Mouse (Mus musculus) liver (tissue): ENCODE measurements at regions not wholly inside any gene's neighbourhood (a gene's known extent, or its start where the extent isn't known, plus 50 kb on each side); places are given as distances from the start of the nearest gene placed in this dataset.

ENCODE experiments used
- DNase-seq: peaks from one replicate; pipeline ENCODE4 v3.0.0-alpha.2; 2020; ENCODE audit warnings: mixed read lengths

- DNase-seq, result no peak
Measured at GRCm38 (mm10) chr12:68680668-68681067, 478.3 kb downstream of the Rps29 start.

- DNase-seq, result no peak
Measured at GRCm38 (mm10) chr12:68676096-68676775, 482.8 kb downstream of the Rps29 start.

GRCm38 (mm10) chr12:68672011-68672410, 487.0 kb downstream of the Rps29 start:
- no peak for DNase-seq

- DNase-seq, result no peak
Measured at GRCm38 (mm10) chr12:68645901-68646585, 512.9 kb downstream of the Rps29 start.

- DNase-seq, result no peak
Measured at GRCm38 (mm10) chr12:68643671-68644070, 515.3 kb downstream of the Rps29 start.

GRCm38 (mm10) chr12:68632441-68632840, 526.5 kb downstream of the Rps29 start:
- DNase-seq, result no peak

- no peak for DNase-seq
Measured at GRCm38 (mm10) chr12:68618337-68618736, 540.6 kb downstream of the Rps29 start.

- no peak for DNase-seq
Measured at GRCm38 (mm10) chr12:68605417-68606000, 553.5 kb downstream of the Rps29 start.

GRCm38 (mm10) chr12:68604524-68605299, 554.3 kb downstream of the Rps29 start:
- DNase-seq, result no peak

- no peak for DNase-seq
Measured at GRCm38 (mm10) chr12:68602682-68603081, 556.3 kb downstream of the Rps29 start.

GRCm38 (mm10) chr12:68601366-68601765, 557.6 kb downstream of the Rps29 start:
- no peak for DNase-seq

GRCm38 (mm10) chr12:68599681-68600596, 559.0 kb downstream of the Rps29 start:
- no peak for DNase-seq

- no peak for DNase-seq
Measured at GRCm38 (mm10) chr12:68599016-68599616, 559.9 kb downstream of the Rps29 start.

GRCm38 (mm10) chr12:68585524-68585872, 573.5 kb downstream of the Rps29 start:
- no peak for DNase-seq

- DNase-seq, result no peak
Measured at GRCm38 (mm10) chr12:68584786-68585523, 574.0 kb downstream of the Rps29 start.

GRCm38 (mm10) chr12:68579909-68580308, 579.1 kb downstream of the Rps29 start:
- DNase-seq, result no peak

GRCm38 (mm10) chr12:68577453-68577852, 581.5 kb downstream of the Rps29 start:
- no peak for DNase-seq

GRCm38 (mm10) chr12:68576855-68577254, 582.1 kb downstream of the Rps29 start:
- no peak for DNase-seq

GRCm38 (mm10) chr12:68554943-68555627, 603.9 kb downstream of the Rps29 start:
- no peak for DNase-seq

- DNase-seq, result no peak
Measured at GRCm38 (mm10) chr12:68554292-68554691, 604.7 kb downstream of the Rps29 start.

- no peak for DNase-seq
Measured at GRCm38 (mm10) chr12:68541811-68542210, 617.2 kb downstream of the Rps29 start.
